ENCODE assay signal across 8 mouse cellular contexts in the genomic region with DNA sequence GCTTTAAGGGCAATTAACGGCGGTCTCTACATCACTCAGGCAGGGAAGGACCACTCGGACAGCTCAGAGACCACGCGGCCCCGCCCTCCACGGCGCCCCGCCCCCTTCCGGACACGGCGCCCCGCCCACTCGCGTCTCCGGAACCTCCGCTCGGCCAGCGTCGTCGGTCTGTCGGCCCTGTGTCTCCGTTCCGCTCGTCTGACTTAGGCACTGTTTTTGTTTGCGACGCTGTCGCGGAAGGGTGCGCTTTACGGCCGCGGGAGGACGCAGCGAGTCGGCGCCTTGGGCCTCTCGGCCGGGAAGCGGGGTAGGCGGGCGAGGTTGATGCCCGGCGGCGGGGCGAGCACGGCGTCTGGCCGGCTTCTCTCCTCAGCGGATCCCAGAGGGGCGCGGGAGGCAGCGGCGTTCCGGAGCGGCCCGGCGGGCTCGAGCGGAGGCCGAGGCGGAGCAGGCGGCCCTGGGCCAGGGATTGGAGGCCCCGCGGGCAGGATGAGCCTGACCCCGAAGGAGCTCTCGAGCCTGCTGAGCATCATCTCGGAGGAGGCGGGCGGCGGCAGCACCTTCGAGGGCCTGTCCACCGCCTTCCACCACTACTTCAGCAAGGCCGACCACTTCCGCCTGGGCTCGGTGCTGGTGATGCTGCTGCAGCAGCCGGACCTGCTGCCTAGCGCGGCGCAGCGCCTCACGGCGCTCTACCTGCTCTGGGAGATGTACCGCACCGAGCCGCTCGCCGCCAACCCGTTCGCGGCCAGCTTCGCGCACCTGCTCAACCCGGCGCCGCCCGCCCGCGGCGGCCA. TPM values are rescaled to one million over a fixed set of nuclear protein-coding genes. Genes with fewer than 3 reads are reported as not detected.
DNase-seq lines count a peak whose midpoint lies in the region; ATAC-seq and TF ChIP-seq lines count a peak whose summit lies in the region.

No protein-coding gene starts in this region.

- no peaks in the 10 kb centered on the region for H3K27me3 ChIP-seq in Patski
- 0 out of 2 replicates have a peak, but pooled peaks cover 4% of the 10 kb centered on the region for H3K27me3 ChIP-seq in hindbrain, embryonic 13.5 days

- peak overlapping the region; percentile 95 for H3K4me3 ChIP-seq in hindbrain, embryonic 13.5 days

- peak; percentile 82 for DNase-seq in Patski (ENCODE audit: low read depth, low spot score)
- peak; percentile 99 for DNase-seq in cerebellum, postnatal 14 days
- DNase-seq in frontal cortex, postnatal 14 days (ENCODE audit: low spot score in 2 of 2), result peak; percentile 95 to 97
- DNase-seq in layer of hippocampus, postnatal 25 days (ENCODE audit: extremely low spot score in 1 of 2, low spot score in 1 of 2), result peak; percentile 98 to 99
- peak; percentile 98 for DNase-seq in lung, postnatal 25 days (ENCODE audit: low spot score)
- peak; percentile 98 for DNase-seq in retina, embryonic 14.5 days (ENCODE audit: low spot score)
- peak; percentile 98 for DNase-seq in thymus, postnatal 4 days

- H3K9ac ChIP-seq in hindbrain, embryonic 13.5 days, result peak overlapping the region; percentile 96

- no peak for TF ChIP-seq CTCF in Patski (IDR thresholded peaks at IDR 0.05)

- CTCF ChIA-PET in Patski (lab: Charles Lee), result no interaction called here

- peak overlapping the region; percentile 86 for H3K4me2 ChIP-seq in hindbrain, embryonic 13.5 days

- peaks cover 21% of the 10 kb centered on the region for H3K4me1 ChIP-seq in hindbrain, embryonic 13.5 days (replicated peaks)

- ATAC-seq in Patski, result peak; percentile 89
- peak; percentile 93 for ATAC-seq in hindbrain, embryonic 13.5 days (ENCODE audit: low FRiP score)

- H3K27ac ChIP-seq in hindbrain, embryonic 13.5 days, result peak overlapping the region; percentile 96

- H3K36me3 ChIP-seq in hindbrain, embryonic 13.5 days, result peaks cover 28% of the 10 kb centered on the region

- WGBS in hindbrain, embryonic 13.5 days, result under 1% methylated on average over 93 of the region's 100 CpGs

- in situ Hi-C loops in Patski (cut with MboI; ENCODE audit: low pct_unique_long_range_greater_than_20kb), result loop anchor here (10.0 kb wide), 1 partner anchor 139 kb away; no protein-coding TSS in a partner anchor

- POLR2A ChIA-PET in Patski (lab: Charles Lee), result interaction anchor here (1.0 to 1.5 kb wide), 2 partner anchors 20 to 32 kb away, joined by 3 read pairs; no protein-coding TSS in a partner anchor

- peaks cover 6% of the 10 kb centered on the region; the same call in 1 of the 2 replicates for H3K9me3 ChIP-seq in hindbrain, embryonic 13.5 days

RNA-seq across cellular contexts. Expression of a gene that starts 0.9 kb away (rescaled TPM):
- 29.1 TPM for polyA plus RNA-seq in Patski (2021)
- 13.8 and 15.7 TPM in 2 replicates for polyA plus RNA-seq in hindbrain, embryonic 13.5 days (2015; fragmentation: Nextera tagmentation; extraction: Ambion mirVana)
- 10 to 100 TPM; 22.0 to 22.9 TPM for total RNA-seq in layer of hippocampus, postnatal 25 days (2021)

RNA-seq across cellular contexts. Expression of a gene that starts 41.5 kb away (rescaled TPM):
- polyA plus RNA-seq in Patski (2021), result 77.9 TPM
- polyA plus RNA-seq in hindbrain, embryonic 13.5 days (2015; fragmentation: Nextera tagmentation; extraction: Ambion mirVana), result 27.7 and 28.5 TPM in 2 replicates
- 10 to 100 TPM; 30.9 to 31.1 TPM for total RNA-seq in layer of hippocampus, postnatal 25 days (2021)

RNA-seq across cellular contexts. Expression of a gene that starts 57.2 kb away (rescaled TPM):
- polyA plus RNA-seq in Patski (2021), result 3.0 TPM
- polyA plus RNA-seq in hindbrain, embryonic 13.5 days (2015; fragmentation: Nextera tagmentation; extraction: Ambion mirVana), result 8.2 and 8.5 TPM in 2 replicates
- 10 to 100 TPM; 11.4 to 12.7 TPM for total RNA-seq in layer of hippocampus, postnatal 25 days (2021)

Comparison
In these comparisons a context has a peak if more than half of its experiments do, and no peak if none do; other contexts are left out.
1. Peak in every context shown above with its lines: DNase-seq, ATAC-seq, H3K4me3 ChIP-seq and H3K27ac ChIP-seq.